Mouse (Mus musculus): ENCODE data around the gene Arid1b.
"Not testable (repeated sequence)": the region's sequence is repeated elsewhere in the genome, so short reads cannot be mapped to it uniquely, and the experiment has no call there.

Arid1b gene

DNA sequence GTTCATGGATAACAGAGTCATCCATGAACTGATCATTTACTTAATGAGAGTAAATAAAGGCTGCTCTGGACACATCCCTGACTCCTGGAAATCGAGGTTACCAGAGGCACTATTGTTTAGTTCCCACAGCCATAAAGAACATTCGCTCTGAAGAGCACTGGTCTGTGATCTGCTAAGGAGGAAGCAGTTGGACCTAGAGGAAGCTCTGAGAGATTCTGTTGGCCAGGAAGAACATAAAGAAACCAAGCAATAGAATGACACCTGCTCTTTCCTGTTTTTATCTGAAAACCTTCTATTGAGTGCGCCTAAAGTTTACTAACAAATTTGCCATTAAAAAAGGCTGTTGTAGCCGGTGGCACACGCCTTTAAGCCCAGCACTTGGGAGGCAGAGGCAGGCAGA is 94.7 kb downstream of the Arid1b start:
- peak; percentile 50 for DNase-seq (ENCODE audit: low read depth)

DNA sequence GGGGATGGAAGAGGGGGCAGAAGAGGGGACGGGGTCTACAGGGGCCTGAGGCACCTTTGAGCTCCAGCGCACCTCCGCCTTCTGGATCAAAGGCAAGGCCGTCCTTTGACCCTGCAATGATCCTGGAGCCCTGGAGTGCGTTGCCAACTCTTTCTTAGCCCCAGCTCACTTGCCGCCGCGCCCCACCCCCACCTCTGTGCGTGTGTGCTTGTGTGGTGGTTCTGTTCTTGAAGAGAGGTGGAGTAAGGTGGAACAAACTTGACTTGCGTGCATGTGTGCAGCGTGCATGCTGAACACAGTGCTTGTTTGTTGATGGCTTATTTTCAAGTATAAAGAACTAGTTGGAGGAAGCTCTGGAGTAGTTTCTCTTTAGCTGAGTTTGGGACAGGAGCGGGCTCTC is 95.4 kb downstream of the Arid1b start:
- peak; percentile 69 for DNase-seq (ENCODE audit: low read depth)

DNA sequence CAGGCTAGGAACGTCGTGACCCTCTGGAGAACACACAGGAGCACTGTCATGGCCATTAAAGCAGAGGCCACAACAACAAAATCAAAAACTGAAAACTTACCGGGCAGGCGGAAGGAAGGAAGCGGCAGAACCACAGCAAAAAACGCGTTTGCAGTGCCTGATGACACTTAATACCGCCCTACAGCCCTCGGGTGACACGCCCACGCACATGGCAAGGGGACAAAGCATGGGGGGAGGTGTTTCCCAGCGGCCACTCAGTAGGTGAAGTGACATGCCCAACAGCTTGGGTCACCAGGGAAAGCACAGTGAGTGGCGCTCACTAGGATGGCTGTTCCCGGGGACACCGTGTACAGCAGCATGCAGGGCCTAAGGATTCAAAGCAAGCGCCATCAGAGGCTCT is 97.4 kb downstream of the Arid1b start:
- DNase-seq (ENCODE audit: low read depth), result peak; percentile 63

DNA sequence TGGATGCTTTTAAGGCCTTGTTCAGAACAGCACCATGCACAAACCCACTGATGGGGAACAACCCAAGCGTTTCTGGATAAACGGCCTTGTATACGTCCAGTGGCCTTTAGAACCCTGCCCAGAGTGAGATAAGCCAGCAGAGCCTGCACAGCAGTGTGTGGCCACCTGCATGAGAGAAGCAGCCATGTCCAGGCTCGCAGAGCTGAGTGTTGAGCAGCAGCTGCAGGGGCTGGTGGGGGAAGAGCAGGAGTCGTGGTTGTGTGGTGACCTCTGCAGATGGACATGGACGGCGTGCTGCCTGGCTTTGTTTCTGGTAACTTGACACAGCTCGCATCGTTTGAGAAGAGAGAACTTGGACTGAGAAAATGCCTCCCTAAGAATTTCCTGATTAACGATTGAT is 97.8 kb downstream of the Arid1b start:
- no peak for DNase-seq (ENCODE audit: low read depth)

DNA sequence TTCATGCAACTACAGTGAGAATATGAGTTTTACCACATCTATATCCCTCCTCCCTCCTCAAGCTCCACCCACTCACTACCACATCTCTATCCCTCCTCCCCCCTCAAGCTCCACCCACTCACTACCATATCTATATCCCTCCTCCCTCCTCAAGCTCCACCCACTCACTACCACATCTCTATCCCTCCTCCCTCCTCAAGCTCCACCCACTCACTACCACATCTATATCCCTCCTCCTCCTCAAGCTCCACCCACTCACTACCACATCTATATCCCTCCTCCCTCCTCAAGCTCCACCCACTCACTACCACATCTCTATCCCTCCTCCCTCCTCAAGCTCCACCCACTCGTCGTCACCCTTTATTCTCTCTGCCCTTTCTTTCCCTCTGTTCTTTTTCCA is 99.2 kb downstream of the Arid1b start:
- DNase-seq (ENCODE audit: low read depth), result peak; percentile 53

DNA sequence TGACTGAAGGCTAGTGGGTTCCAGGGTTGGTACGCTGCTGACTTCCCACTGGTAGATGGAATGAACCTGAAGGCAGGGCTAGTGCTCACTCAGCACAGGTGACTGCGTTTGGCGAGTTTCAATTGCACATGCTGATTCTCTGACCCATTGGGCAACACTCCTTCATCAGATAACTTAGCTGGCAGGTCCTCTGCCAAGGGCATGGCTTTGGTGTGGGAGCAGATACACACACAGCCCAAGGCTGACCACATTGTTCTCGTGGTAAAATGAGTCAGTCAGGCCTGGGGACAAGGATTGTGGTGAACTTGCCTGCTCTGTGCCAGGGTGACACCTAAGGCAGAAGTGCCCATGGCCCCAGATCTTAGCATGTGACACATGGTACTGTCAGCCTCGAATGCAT is 100.5 kb downstream of the Arid1b start:
- DNase-seq (ENCODE audit: low read depth), result no peak

DNA sequence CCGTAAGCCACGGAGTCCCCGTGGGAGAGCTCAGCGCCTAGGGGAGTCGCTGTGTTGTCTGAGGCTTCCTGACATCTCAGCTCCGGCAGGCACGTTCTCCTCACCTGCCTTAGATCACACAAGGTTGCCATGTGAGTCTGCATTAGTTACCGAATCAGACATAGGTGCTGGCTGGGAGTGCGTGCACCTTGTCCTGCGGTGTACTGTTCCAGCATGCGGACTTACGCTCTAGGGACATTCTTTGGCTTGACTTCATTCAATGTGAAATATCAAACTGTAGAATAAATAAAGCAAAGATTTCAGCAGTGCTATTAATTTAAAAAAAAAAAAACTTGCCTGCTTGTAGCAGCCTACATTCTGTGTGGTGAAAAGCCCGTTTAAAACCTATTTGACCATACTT is 101.6 kb downstream of the Arid1b start:
- no peak for DNase-seq (ENCODE audit: low read depth)

DNA sequence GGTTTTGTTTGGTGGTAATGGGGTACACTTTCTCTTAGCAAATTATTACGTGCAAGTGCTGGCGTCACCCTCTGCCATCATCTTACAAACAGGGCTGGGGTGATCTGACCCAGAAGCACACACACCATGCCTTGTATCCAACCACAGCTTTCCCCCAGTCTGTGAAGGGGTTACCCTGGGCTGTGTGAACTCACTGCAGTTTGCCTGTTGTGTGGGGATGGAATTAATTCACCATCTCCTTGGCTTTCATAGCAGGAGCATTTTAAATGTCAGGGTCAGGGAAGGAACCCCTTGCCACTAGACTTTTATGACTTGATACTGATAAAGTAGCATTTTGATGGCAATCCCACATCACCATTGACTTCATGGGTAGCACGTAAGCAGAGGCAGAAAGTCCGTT is 102.9 kb downstream of the Arid1b start:
- DNase-seq (ENCODE audit: low read depth), result no peak

DNA sequence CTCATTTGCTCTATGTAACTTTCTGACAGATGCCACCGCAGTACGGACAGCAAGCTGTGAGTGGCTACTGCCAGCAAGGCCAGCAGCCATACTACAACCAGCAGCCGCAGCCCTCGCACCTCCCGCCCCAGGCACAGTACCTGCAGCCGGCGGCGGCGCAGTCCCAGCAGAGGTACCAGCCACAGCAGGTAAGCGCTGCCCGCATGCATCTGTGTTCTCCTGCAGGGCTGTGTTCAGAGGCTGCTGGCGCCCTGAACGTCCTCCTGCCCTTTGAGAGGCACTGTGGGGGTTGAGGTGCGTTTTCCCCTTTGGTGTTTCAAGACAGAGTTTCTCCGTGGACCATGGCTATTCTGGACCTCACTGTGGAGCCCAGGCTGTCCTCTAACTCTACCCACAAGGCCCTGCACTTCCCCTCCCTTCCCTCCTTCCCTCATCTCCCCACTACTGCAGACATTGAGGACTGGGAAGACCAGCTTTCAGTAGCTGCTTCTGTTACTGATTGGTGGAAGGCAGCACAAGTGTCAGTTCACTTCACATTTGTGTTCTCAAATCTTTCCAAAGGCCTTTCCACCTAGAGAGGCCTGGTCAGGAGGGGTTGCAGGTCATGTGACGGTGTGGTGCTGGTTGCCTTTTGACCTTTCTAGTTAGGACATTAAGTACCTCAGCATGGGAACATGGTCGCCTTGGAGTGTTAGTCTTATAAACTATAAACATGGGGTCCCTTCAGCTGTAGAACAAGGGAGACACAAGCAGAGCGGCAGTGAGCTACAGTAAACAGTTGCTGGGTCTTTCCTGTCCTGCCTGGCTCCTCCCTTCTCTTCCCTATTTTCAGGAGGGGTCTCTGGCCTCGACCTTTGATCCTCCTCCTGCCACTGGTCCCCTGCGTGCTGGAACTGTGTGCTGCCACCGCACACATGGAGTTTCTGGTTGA is 103.7 kb downstream of the Arid1b start:
- no peak for DNase-seq (ENCODE audit: low read depth)

DNA sequence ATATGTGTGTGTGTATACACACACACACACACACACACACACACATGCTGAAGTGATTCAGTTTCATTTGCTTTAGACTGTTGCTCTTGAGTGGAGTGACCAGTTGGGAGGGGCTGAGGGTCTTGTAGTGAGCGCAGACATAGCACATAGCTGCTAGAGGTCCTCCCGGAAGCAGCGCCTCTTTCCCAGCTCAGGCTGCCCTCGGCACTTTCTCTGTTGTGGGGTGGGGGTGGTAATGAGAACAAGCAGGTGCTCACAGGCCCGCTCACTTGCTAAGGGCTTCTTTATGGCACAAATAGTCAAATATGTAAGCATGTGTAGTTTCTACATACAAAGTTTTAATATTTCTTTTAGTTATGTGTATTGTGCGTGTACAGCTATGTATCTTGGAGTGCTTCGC is 104.6 kb downstream of the Arid1b start:
- no peak for DNase-seq (ENCODE audit: low read depth)

DNA sequence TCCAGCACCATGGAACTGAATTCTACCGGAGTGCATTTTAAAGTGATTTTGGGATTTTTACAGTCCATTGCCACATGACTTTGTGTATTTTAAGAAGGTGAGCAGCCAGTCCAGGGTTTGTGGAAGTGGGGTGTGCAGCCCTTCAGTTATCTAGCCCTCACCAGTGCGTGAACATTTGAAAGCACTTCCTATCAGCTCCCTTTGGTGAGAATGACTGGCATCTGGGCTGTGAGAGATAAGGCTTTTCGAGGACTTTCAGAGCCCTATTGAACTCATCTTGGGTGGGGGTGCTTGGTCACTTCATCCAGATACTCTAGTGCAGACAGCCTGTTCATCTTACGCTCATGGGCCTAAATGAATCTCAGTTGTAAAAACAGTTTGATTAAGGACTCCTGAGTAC is 105.1 kb downstream of the Arid1b start:
- no peak for DNase-seq (ENCODE audit: low read depth)

DNA sequence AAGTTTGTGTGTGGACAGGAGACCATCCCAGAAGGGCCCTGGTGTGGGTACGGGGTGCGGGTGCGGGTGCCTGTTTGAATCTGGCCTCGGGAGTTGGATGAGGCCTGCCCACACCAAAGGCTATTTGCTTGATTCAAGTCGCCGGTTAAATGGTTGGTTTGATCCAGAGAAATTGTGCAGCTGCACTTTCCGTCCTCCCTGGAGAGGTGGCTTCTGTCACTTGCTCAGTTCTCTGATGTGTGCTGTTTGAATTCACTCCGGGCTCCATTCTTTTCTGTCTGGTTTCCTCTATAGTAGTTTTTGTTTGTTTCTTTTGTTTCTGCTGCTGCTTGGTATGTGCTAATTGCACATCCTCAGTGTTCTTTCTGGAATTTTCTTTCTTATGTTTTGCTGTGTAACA is 107.0 kb downstream of the Arid1b start:
- DNase-seq (ENCODE audit: low read depth), result no peak

DNA sequence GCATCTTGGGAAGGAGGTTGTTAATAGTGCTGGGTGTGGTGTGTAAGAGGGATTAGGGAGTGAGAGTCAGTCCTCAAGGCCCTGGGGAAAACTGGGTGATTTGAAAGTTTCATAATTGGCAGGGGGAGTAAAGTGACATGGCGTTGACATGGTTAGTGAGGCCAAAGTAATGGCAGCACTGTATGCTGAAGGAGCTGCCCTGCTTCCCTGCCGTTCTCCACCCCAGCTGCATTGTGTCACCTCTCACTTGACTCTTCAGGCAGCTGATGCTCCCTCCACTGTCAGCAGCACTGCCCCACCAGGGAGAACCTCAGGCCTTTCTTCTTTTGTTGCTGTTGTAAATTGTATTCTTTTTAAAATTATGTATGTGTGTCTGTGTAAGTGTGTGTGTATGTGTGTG is 107.8 kb downstream of the Arid1b start:
- no peak for DNase-seq (ENCODE audit: low read depth)

DNA sequence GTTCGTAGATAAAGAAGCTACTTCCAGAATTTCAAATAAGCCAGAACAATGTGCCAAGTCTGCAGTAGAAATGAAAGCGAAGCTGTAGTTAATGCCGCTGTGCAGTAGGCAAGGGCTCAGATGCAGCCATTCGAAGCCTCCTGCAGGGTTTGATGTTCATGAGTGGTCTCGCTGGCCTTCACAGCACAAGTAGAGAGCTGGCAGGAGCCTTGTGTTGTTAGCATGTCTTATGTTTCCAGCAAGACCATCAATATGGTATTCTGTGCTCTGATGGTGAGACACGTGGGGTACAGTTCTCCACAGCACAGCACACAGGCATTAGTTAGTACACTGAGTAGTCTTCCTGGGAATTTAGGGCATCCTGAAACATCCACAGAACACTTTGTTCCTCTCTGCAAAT is 111.6 kb downstream of the Arid1b start:
- DNase-seq (ENCODE audit: low read depth), result no peak

DNA sequence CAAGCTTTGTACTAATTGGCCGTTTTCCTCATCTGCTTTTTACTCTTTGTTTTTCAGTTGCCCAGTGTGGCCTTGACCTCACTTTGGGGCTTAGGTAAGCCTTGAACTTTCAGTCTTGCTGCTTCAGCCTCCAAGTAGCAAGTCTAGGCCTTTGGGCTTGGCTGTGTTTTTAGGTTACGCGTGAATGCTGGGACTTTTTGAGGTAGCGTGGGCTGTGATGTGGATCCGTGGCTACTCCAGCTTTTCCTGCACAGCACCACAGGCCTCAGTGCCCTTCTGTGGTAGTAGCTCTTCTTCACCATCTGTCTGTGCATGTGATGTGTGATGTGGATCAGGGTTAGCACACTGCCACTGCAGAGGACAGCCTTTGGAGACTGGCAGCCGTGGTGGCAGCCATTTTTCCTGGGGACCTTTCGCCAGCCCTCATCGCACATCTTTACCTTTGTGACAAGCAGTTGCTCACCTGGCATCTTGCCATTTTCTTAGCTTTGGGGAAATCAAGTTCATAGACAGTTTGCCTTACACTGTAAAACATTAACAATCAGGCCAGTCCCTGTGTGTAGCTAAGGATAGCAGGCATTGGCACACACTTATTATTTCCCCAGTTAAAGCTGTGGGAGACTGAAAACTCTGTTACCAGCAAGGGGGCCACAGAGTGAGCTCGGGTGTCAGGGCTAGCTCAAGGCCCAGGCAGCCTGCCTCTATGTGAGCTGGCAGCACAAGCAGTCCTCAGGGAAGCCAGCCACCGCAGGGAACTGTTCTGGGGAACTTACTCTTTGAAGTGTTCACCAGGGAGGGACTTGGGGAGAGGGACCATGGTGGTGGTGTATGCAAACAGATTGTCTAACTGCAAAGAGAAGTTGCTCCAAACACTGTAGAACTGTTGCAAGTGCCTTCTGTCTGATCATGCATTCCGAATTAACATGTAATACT is 112.4 kb downstream of the Arid1b start:
- DNase-seq (ENCODE audit: low read depth), result no peak

DNA sequence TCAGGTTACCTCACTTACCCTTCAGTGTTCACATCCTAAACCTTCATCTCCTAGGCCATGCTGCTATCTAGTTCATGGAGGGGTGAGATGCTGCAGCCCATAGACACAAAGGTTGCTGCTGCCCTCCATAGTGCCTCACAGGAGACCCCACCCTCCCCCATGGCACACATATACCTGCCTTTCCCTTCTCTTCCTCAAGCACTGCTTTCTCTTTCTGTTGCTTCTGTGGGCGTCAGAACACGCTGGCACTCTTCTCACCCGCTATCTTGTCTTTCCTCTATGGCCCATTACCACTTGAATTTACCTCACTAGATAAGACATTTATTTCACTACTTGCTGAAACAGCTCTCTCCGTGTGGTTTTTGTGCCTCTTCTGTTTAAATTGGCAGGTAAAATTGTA is 113.4 kb downstream of the Arid1b start:
- no peak for DNase-seq (ENCODE audit: low read depth)

DNA sequence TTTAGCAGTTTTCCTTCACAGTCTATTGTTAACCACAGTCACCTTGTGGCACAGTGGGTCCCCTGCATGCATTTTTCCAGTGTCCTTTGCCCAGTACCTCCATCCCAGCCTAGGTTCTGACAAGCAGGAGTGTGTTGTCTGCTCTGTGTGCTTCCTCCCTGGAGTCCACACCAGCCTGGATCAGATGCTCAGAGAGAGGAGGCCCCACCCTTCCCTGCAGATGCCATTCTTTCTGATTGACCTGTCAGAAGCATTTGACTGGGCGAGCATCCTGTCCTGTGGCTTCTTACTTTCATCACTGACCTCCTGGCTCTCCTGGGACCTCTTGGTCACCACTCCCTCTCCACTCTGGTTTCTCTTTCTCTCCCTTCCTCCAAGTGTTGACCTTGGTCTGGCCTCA is 113.9 kb downstream of the Arid1b start:
- DNase-seq (ENCODE audit: low read depth), result no peak

DNA sequence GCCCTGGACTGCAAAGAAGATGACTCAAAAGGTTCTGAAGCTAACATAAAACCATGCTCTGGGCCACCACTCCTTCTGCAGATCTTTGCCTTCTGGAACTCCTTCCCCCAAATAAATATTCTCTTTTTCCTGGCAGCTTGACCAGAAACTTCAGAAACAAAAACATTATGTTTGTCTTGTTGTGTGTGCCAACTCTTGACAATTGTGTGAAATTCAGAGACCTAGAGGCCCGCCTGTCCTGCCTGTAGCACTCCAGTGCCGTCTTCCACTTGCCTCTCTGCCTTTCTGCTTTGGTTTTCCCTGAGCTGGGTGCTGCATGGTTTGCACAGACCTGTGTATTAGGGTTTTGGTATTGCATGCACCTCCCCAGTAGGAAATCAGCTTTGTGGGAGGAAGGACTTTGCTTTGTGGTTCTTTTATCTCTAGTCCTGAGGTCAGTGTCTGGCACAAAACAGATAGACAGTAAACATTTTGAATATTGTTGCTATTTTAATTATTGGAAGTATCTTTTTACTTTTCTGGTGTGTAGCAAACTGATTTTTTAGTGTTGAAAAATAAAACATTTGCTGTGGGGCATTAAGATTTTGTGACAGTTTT is 114.5 kb downstream of the Arid1b start:
- no peak for DNase-seq (ENCODE audit: low read depth)

DNA sequence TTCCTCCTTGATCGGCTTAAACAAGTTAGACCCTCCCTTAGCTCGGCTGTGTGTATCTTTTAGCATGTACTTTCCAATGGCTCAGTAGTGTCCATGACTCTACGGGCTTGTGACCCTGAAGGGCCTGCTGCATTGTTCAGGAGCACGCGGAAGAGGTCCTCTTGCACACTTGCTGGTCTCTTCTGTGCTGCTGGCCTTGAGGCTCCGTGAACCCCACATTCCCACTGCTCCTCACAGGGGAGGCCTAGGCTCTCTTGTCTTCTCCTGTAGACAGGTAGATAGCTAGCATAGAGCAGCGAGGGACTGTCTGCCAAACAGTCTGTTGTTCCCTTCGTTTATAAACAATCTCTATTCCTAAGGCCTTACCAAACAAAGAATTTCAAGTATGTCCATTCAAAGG is 115.2 kb downstream of the Arid1b start:
- DNase-seq (ENCODE audit: low read depth), result no peak

DNA sequence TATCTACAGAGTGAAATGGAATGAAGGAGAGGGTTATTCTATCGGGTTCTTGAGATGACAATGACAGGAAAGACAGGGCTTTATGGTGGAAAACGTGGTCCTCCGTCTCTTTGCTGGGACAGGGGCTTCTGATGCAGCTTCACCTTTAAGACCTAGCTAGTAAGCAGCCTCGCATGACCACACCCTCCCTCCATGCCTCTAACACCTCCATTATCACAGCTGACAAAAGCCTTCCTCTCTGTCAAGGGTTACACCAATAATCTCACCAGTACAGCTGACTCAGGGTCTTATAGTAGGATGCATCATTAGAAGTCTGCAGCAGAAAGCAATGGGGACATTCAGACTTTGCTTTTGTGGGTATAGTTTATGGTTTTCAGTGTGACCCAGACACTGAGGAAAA is 116.0 kb downstream of the Arid1b start:
- no peak for DNase-seq (ENCODE audit: low read depth)

DNA sequence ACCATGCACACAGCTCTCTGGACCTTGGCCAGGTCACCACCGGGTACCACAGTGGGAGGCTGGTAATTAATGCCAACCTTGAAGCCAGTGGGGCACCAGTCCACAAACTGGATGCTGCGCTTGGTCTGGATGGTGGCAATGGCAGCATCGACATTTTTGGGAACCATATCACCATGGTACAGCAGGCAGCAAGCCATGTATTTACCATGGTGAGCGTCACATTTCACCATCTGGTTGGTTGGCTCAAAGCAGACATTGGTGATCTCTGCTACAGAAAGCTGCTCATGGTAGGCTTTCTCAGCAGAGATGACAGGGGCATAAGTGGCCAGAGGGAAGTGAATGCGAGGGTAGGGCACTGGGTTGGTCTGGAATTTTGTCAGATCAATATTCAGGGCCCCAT is 116.8 kb downstream of the Arid1b start:
- not testable (repeated sequence) for DNase-seq (ENCODE audit: low read depth)

DNA sequence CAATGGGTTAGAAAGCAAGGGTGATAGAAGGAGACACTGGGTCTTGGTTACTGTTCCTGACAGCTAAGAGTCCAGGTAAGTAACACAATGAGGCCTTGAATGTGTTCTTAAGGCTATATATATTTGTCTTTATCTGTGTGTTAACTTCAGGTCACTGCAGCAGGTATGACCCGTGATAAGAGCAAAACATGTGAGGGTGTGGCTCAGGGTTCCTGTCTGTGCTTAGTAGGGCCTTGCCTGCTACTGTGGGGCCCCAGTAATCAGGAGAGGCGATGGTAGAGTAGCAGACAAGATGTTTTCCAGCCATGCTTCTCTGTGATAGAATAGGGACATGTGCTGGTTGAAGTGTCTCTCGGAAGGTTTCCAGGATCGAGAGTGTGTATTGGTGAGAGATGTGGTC is 118.0 kb downstream of the Arid1b start:
- no peak for DNase-seq (ENCODE audit: low read depth)

DNA sequence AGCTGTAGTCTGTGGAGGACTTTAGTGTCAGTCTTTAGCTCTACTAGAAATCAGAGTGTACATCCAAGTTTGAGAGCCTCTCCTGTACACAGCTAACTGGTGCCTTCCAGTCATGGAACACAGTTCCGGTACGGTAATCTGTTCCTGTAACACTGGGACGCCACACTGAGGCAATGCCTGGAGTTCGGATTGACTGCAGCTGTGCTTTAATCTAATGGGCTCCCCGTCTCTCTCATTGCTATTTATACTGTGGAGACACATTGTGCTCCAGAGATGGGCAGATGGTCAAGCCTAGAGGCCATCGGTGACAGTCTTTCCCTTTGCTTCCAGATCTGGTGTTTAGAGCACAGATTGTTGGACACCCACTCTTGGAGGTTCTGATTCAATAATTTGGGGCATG is 121.8 kb downstream of the Arid1b start:
- no peak for DNase-seq (ENCODE audit: low read depth)
